Mouse (Mus musculus) MEL (cell line): ENCODE data around the gene Sipa1l3. TPM values are rescaled to one million over a fixed set of nuclear protein-coding genes. Genes with fewer than 3 reads are reported as not detected.

ENCODE experiments used
- DNase-seq: peaks from one replicate; pipeline ENCODE4 v3.0.0; 2011; ENCODE audit warnings: low read depth, low spot score
- H3K27ac ChIP-seq: 2 replicates; pipeline ENCODE4 v1.5.1; 2012; ENCODE audit warnings: low read depth, mild to moderate bottlenecking, control low read depth, low read length, moderate library complexity; ENCODE audit not compliant: control insufficient read depth
- H3K27me3 ChIP-seq, 2 experiments: fragments of 150-350 bp in 1 of 2; sonication (generic) in 1 of 2; 2 replicates each; pipeline ENCODE4 v1.6.1; 2012; ENCODE audit warnings: low read length in 2 of 2, mild to moderate bottlenecking in 2 of 2, improper control_type of control experiment in 1 of 2, moderate library complexity in 1 of 2; ENCODE audit not compliant: insufficient read depth in 2 of 2, control insufficient read depth in 1 of 2
- H3K36me3 ChIP-seq, 2 experiments: 2 replicates each; pipeline ENCODE4 v1.6.1; 2012 to 2014; ENCODE audit warnings: low read length in 2 of 2, improper control_type of control experiment in 1 of 2, inconsistent platforms in 1 of 2, mild to moderate bottlenecking in 1 of 2; ENCODE audit not compliant: insufficient read depth in 2 of 2, control insufficient read depth in 1 of 2
- H3K4me1 ChIP-seq, 2 experiments: fragments of 150-350 bp in 1 of 2; sonication (generic) in 1 of 2; 2 replicates each; pipeline ENCODE4 v1.6.1; 2012; ENCODE audit warnings: low read length in 2 of 2, improper control_type of control experiment in 1 of 2, mild to moderate bottlenecking in 1 of 2; ENCODE audit not compliant: insufficient read depth in 2 of 2, control insufficient read depth in 1 of 2
- H3K4me3 ChIP-seq, 2 experiments: fragments of 150-350 bp in 1 of 2; sonication (generic) in 1 of 2; 2 replicates each; pipeline ENCODE4 v1.5.1; 2012; ENCODE audit warnings: low read depth in 2 of 2, low read length in 2 of 2, mild to moderate bottlenecking in 2 of 2, moderate library complexity in 2 of 2, control low read depth in 1 of 2, improper control_type of control experiment in 1 of 2; ENCODE audit not compliant: control insufficient read depth in 1 of 2, insufficient read depth in 1 of 2
- H3K79me2 ChIP-seq: 2 replicates; pipeline ENCODE4 v1.6.1; 2012; ENCODE audit warnings: mild to moderate bottlenecking, low read length, moderate library complexity; ENCODE audit not compliant: control insufficient read depth, poor library complexity, insufficient read depth
- H3K9ac ChIP-seq: 2 replicates; pipeline ENCODE4 v1.6.1; 2012; ENCODE audit warnings: low read depth, mild to moderate bottlenecking, control low read depth, low read length, moderate library complexity; ENCODE audit not compliant: control insufficient read depth, poor library complexity, severe bottlenecking
- H3K9me3 ChIP-seq: fragments of 150-350 bp; sonication (generic); replicated peaks from 2 replicates; pipeline ENCODE4 v1.6.1; 2012; ENCODE audit warnings: mild to moderate bottlenecking, low read length, improper control_type of control experiment, moderate library complexity; ENCODE audit not compliant: insufficient read depth
- CHD2 ChIP-seq: IDR thresholded peaks from 2 replicates; pipeline ENCODE4 v1.6.1; 2011; ENCODE audit warnings: low read length, improper control_type of control experiment
- CTCF ChIP-seq, 3 experiments: IDR thresholded peaks in 2 of 3; conservative IDR thresholded peaks in 1 of 3; 2 replicates each; pipeline ENCODE4 v1.5.1; 2011 to 2012; ENCODE audit warnings: low read length in 3 of 3, low read depth in 2 of 3, mild to moderate bottlenecking in 2 of 3, improper control_type of control experiment in 1 of 3, inconsistent platforms in 1 of 3, mixed read lengths in 1 of 3, moderate library complexity in 1 of 3; ENCODE audit not compliant: control insufficient read depth in 1 of 3, insufficient read depth in 1 of 3, poor library complexity in 1 of 3, severe bottlenecking in 1 of 3
- ELF1 ChIP-seq: IDR thresholded peaks from 2 replicates; pipeline ENCODE4 v1.6.1; 2014; ENCODE audit warnings: low read depth, mild to moderate bottlenecking, inconsistent platforms, low read length, improper control_type of control experiment, moderate library complexity
- EP300 ChIP-seq, 2 experiments: IDR thresholded peaks; 2 replicates each; pipeline ENCODE4 v1.6.1; 2011; ENCODE audit warnings: improper control_type of control experiment in 2 of 2, low read length in 2 of 2, low read depth in 1 of 2, mild to moderate bottlenecking in 1 of 2
- ETS1 ChIP-seq: IDR thresholded peaks from 2 replicates; pipeline ENCODE4 v1.6.1; 2012; ENCODE audit warnings: low read depth, mild to moderate bottlenecking, inconsistent platforms, low read length, improper control_type of control experiment, moderate library complexity
- GABPA ChIP-seq: IDR thresholded peaks from 2 replicates; pipeline ENCODE4 v1.6.1; 2012; ENCODE audit warnings: low read depth, mild to moderate bottlenecking, inconsistent platforms, low read length, improper control_type of control experiment, moderate library complexity
- GATA1 ChIP-seq: IDR thresholded peaks from 2 replicates; pipeline ENCODE4 v1.6.1; 2011; ENCODE audit warnings: low read depth, low read length, improper control_type of control experiment
- KAT2A ChIP-seq: conservative IDR thresholded peaks from 2 replicates; pipeline ENCODE4 v1.6.1; 2012; ENCODE audit warnings: low read depth, low read length, improper control_type of control experiment, inconsistent platforms
- MAX ChIP-seq: IDR thresholded peaks from 2 replicates; pipeline ENCODE4 v1.6.1; 2011; ENCODE audit warnings: low read length, improper control_type of control experiment
- MEF2A ChIP-seq: IDR thresholded peaks from 2 replicates; pipeline ENCODE4 v1.6.1; 2014; ENCODE audit warnings: low read depth, mild to moderate bottlenecking, inconsistent platforms, low read length, improper control_type of control experiment; ENCODE audit not compliant: poor library complexity, insufficient replicate concordance, severe bottlenecking; ENCODE audit errors: extremely low read depth
- MYB ChIP-seq: IDR thresholded peaks from 2 replicates; pipeline ENCODE4 v1.6.1; 2011; ENCODE audit warnings: mild to moderate bottlenecking, low read depth, low read length, improper control_type of control experiment
- MYC ChIP-seq: IDR thresholded peaks from 2 replicates; pipeline ENCODE4 v1.6.1; 2011; ENCODE audit warnings: low read depth, mild to moderate bottlenecking, low read length, improper control_type of control experiment, moderate library complexity
- NELFE ChIP-seq: IDR thresholded peaks from 2 replicates; pipeline ENCODE4 v1.6.1; 2011; ENCODE audit warnings: low read depth, low read length, improper control_type of control experiment
- POLR2A ChIP-seq, 2 experiments: IDR thresholded peaks; 2 replicates each; pipeline ENCODE4 v1.6.1; 2011 to 2012; ENCODE audit warnings: low read length in 2 of 2, mild to moderate bottlenecking in 2 of 2, control low read depth in 1 of 2, improper control_type of control experiment in 1 of 2, low read depth in 1 of 2, moderate library complexity in 1 of 2; ENCODE audit not compliant: control insufficient read depth in 1 of 2, insufficient read depth in 1 of 2, poor library complexity in 1 of 2
- POLR2AphosphoS2 ChIP-seq: IDR thresholded peaks from 2 replicates; pipeline ENCODE4 v1.6.1; 2011; ENCODE audit warnings: low read length, improper control_type of control experiment
- SIN3A ChIP-seq: IDR thresholded peaks from 2 replicates; pipeline ENCODE4 v1.6.1; 2012; ENCODE audit warnings: low read length, improper control_type of control experiment, inconsistent platforms
- TAL1 ChIP-seq: IDR thresholded peaks from 2 replicates; pipeline ENCODE4 v1.6.1; 2012; ENCODE audit warnings: mild to moderate bottlenecking, inconsistent platforms, low read length, moderate library complexity, mixed read lengths
- TBP ChIP-seq: IDR thresholded peaks from 2 replicates; pipeline ENCODE4 v1.8.0; 2011; ENCODE audit warnings: low read depth, low read length, improper control_type of control experiment
- UBTF ChIP-seq: IDR thresholded peaks from 2 replicates; pipeline ENCODE4 v1.6.1; 2012; ENCODE audit warnings: low read depth, mild to moderate bottlenecking, inconsistent platforms, low read length, improper control_type of control experiment, moderate library complexity, borderline replicate concordance; ENCODE audit not compliant: insufficient read depth
- USF1 ChIP-seq: IDR thresholded peaks from 2 replicates; pipeline ENCODE4 v1.6.1; 2014; ENCODE audit warnings: low read depth, mild to moderate bottlenecking, inconsistent platforms, low read length, improper control_type of control experiment, moderate library complexity
- USF2 ChIP-seq, 2 experiments: IDR thresholded peaks; 2 replicates each; pipeline ENCODE4 v1.6.1; 2011 to 2012; ENCODE audit warnings: improper control_type of control experiment in 2 of 2, low read length in 2 of 2, borderline replicate concordance in 1 of 2, inconsistent platforms in 1 of 2, low read depth in 1 of 2, mild to moderate bottlenecking in 1 of 2; ENCODE audit not compliant: insufficient read depth in 1 of 2
- ZKSCAN1 ChIP-seq: IDR thresholded peaks from 2 replicates; pipeline ENCODE4 v1.6.1; 2012; ENCODE audit warnings: low read depth, mild to moderate bottlenecking, inconsistent platforms, low read length, improper control_type of control experiment, moderate library complexity
- ZMIZ1 ChIP-seq: IDR thresholded peaks from 2 replicates; pipeline ENCODE4 v1.6.1; 2012; ENCODE audit warnings: low read depth, mild to moderate bottlenecking, inconsistent platforms, low read length, improper control_type of control experiment, moderate library complexity
- ZNF384 ChIP-seq: IDR thresholded peaks from 2 replicates; pipeline ENCODE4 v1.6.1; 2012; ENCODE audit warnings: low read depth, mild to moderate bottlenecking, inconsistent platforms, low read length, improper control_type of control experiment
- polyA plus RNA-seq, 2 experiments: library from polyadenylated mRNA; stranded (reverse) in 1 of 2; unstranded in 1 of 2; fragments of >175 nt in 1 of 2; fragments of >200 nt in 1 of 2; gene quantifications; 2 replicates each; pipeline versions ENCODE4 v1.2.1 to v1.2.4; 2012; ENCODE audit warnings: low replicate concordance in 2 of 2, low read depth in 1 of 2; ENCODE audit not compliant: insufficient read length in 2 of 2, insufficient read depth in 1 of 2, missing spikeins in 1 of 2
- total RNA-seq: library from RNA; depleted of rRNA; stranded (reverse); fragments of 300-350 nt; gene quantifications from 2 replicates; pipeline ENCODE4 v1.2.3, GENCODE M21; 2012

The Sipa1l3 gene
- total and polyA plus RNA-seq, 3 experiments, result 14.9 to 49.4 TPM; not detected in 1

DNA sequence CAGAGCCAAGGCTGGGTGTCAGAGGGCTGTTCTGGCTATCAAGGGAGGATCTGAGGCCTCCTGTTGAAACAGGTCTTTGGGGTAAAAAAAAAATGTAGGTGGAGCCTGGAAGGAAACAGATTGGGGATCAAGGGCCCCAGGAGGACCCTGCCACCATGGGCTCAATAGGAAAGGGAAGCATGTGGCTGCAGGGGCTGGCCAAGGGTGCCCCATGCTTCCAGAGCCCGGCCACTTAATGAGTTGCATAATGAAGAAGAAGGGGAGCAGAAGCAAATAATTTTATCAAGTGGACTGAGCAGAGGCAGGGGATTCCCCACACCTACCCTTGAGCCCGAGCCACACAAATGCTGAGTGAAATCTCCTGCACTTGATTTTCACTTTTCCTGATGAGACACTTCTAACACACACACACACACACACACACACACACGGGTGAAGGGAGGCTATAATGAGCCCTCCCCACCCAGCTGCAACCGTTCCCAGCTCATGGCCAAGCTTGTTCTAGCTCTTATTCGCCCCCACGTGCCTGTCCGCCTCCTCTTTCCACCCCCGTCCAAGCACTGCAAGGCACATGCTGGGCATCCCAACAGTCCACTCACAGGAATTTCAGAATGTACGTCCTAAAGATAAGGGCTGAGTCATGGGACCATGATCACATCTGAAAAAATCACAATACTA, 6.7 kb downstream of the Sipa1l3 start:
- no peak overlapping the region for H3K9ac ChIP-seq
- H3K9me3 ChIP-seq, result no peaks in the 10 kb centered on the region
- DNase-seq, result no peak
- peaks cover 25% of the 10 kb centered on the region for H3K79me2 ChIP-seq
- no peak overlapping the region for H3K4me3 ChIP-seq
- H3K27me3 ChIP-seq, result no peaks in the 10 kb centered on the region
- H3K27ac ChIP-seq, result no peak overlapping the region
- H3K36me3 ChIP-seq, result peaks cover 0 to 10% of the 10 kb centered on the region in 2 experiments; a peak in 2 of 4 replicates
- peaks cover 6 to 9% of the 10 kb centered on the region in 2 experiments; a peak in 3 of 4 replicates for H3K4me1 ChIP-seq
- no peak for TF ChIP-seq CHD2
- TF ChIP-seq CTCF (IDR thresholded peaks at IDR 0.05 in 2 of 3, conservative IDR thresholded peaks at IDR 0.05 in 1 of 3; ENCODE audit: control insufficient read depth in 1 of 3, insufficient read depth in 1 of 3, low read depth in 2 of 3, low read length in 3 of 3, poor library complexity in 1 of 3, severe bottlenecking in 1 of 3), result no peak
- TF ChIP-seq ETS1, result no peak
- no peak for TF ChIP-seq MYB
- no peak for TF ChIP-seq ELF1
- no peak for TF ChIP-seq ZKSCAN1
- no peak for TF ChIP-seq EP300 (IDR thresholded peaks at IDR 0.05; ENCODE audit: low read depth in 1 of 2, low read length in 2 of 2)
- no peak for TF ChIP-seq NELFE
- no peak for TF ChIP-seq ZMIZ1
- TF ChIP-seq USF2 (IDR thresholded peaks at IDR 0.05; ENCODE audit: borderline replicate concordance in 1 of 2, insufficient read depth in 1 of 2, low read depth in 1 of 2, low read length in 2 of 2), result no peak
- TF ChIP-seq SIN3A, result no peak
- TF ChIP-seq MEF2A, result no peak
- TF ChIP-seq TBP, result no peak
- no peak for TF ChIP-seq POLR2A (IDR thresholded peaks at IDR 0.05; ENCODE audit: control insufficient read depth in 1 of 2, insufficient read depth in 1 of 2, low read depth in 1 of 2, low read length in 2 of 2, poor library complexity in 1 of 2)
- no peak for TF ChIP-seq KAT2A
- no peak for TF ChIP-seq ZNF384
- no peak for TF ChIP-seq TAL1
- no peak for TF ChIP-seq UBTF
- no peak for TF ChIP-seq GATA1
- no peak for TF ChIP-seq MAX

DNA sequence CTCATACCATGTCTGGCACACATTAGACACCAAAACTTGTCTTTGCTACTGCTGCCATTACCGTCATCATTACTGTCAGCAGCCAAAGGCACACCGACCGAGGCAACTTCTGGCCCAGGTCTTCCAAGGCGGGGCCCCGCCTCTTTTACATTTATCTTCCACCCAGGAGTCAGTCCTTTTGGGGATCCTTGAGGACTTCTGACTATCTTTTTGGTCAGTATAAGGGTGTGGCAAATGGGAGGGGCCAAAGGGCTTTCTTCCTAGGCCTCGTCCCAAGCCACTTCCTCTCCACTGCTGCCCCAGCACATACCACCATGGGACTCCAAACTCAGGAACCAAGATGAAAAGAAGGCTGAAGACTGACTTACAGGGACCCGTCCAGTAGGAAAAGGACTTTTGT, 9.9 kb downstream of the Sipa1l3 start:
- TF ChIP-seq MEF2A (no peak), GABPA (no peak), USF2 (IDR thresholded peaks at IDR 0.05; ENCODE audit: borderline replicate concordance in 1 of 2, insufficient read depth in 1 of 2, low read depth in 1 of 2, low read length in 2 of 2) (no peak), CTCF (IDR thresholded peaks at IDR 0.05 in 2 of 3, conservative IDR thresholded peaks at IDR 0.05 in 1 of 3; ENCODE audit: control insufficient read depth in 1 of 3, insufficient read depth in 1 of 3, low read depth in 2 of 3, low read length in 3 of 3, poor library complexity in 1 of 3, severe bottlenecking in 1 of 3) (no peak), MYC (no peak), EP300 (IDR thresholded peaks at IDR 0.05; ENCODE audit: low read depth in 1 of 2, low read length in 2 of 2) (no peak), POLR2AphosphoS2 (no peak), ZMIZ1 (no peak), POLR2A (IDR thresholded peaks at IDR 0.05; ENCODE audit: control insufficient read depth in 1 of 2, insufficient read depth in 1 of 2, low read depth in 1 of 2, low read length in 2 of 2, poor library complexity in 1 of 2) (no peak), ETS1 (no peak), KAT2A (no peak), USF1 (no peak), CHD2 (no peak), ZKSCAN1 (no peak)
- TF ChIP-seq, all 39 proteins: peak for 0
- H3K36me3 ChIP-seq, result peaks cover 0 to 10% of the 10 kb centered on the region in 2 experiments; a peak in 2 of 4 replicates
- no peaks in the 10 kb centered on the region for H3K27me3 ChIP-seq
- peaks cover 6 to 9% of the 10 kb centered on the region in 2 experiments; a peak in 3 of 4 replicates for H3K4me1 ChIP-seq
- H3K4me3 ChIP-seq, result no peak overlapping the region
- H3K9ac ChIP-seq, result no peak overlapping the region
- no peak overlapping the region for H3K27ac ChIP-seq
- no peaks in the 10 kb centered on the region for H3K9me3 ChIP-seq
- DNase-seq, result no peak
- peaks cover 24% of the 10 kb centered on the region; the same call in 1 of the 2 replicates for H3K79me2 ChIP-seq
